Mouse (Mus musculus) naive thymus-derived CD4-positive, alpha-beta T cell, adult 2 months (primary cell): Measurements from ENCODE around the gene Bglap2.
A peak's percentile ranks its signal among the peaks of the same experiment; 100 is the strongest.
"Not testable (repeated sequence)": the region's sequence is repeated elsewhere in the genome, so short reads cannot be mapped to it uniquely, and the experiment has no call there.

Experiments
- DNase-seq: peaks from one replicate; pipeline ENCODE4 v3.0.0-alpha.2; 2011; ENCODE audit warnings: low read depth

The Bglap2 gene

GRCm38 (mm10) chr3:88393776-88394375 lies 15.4 kb upstream of the Bglap2 start:
- no peak for DNase-seq

GRCm38 (mm10) chr3:88384364-88384763 lies 5.9 kb upstream of the Bglap2 start, which contains the start of gene Bglap:
TSS of gene Bglap (minus strand) at chr3:88384464.
- DNase-seq: no peak

GRCm38 (mm10) chr3:88382383-88382782 lies 3.9 kb upstream of the Bglap2 start:
- DNase-seq: not testable (repeated sequence)

- DNase-seq: peak; percentile 65
These were observed 3.2 kb upstream of the Bglap2 start for GRCm38 (mm10) chr3:88381389-88382315.

GRCm38 (mm10) chr3:88376644-88377043 lies 1.9 kb downstream of the Bglap2 start:
- DNase-seq: not testable (repeated sequence)

GRCm38 (mm10) chr3:88375750-88376626 lies 2.5 kb downstream of the Bglap2 start:
- peak; percentile 54 for DNase-seq

- not testable (repeated sequence) for DNase-seq
These were observed 5.9 kb downstream of the Bglap2 start, which contains the start of gene Bglap3 for GRCm38 (mm10) chr3:88372643-88373042. TSS of gene Bglap3 (minus strand) at chr3:88372743.

- not testable (repeated sequence) for DNase-seq
These were observed 10.0 kb downstream of the Bglap2 start for GRCm38 (mm10) chr3:88368511-88368910.

GRCm38 (mm10) chr3:88367517-88367916 lies 11.0 kb downstream of the Bglap2 start:
- not testable (repeated sequence) for DNase-seq

- peak; percentile 41 for DNase-seq
These were observed 11.6 kb downstream of the Bglap2 start for GRCm38 (mm10) chr3:88366830-88367428.

- DNase-seq: no peak
These were observed 12.7 kb downstream of the Bglap2 start for GRCm38 (mm10) chr3:88365705-88366361.

- no peak for DNase-seq
These were observed 14.2 kb downstream of the Bglap2 start, which contains the start of gene Paqr6 for GRCm38 (mm10) chr3:88364337-88364736. TSS of gene Paqr6 (plus strand) at chr3:88364584.

- no peak for DNase-seq
These were observed 14.8 kb downstream of the Bglap2 start for GRCm38 (mm10) chr3:88363700-88364099.

- no peak for DNase-seq
These were observed 16.7 kb downstream of the Bglap2 start for GRCm38 (mm10) chr3:88361612-88362313.

GRCm38 (mm10) chr3:88361096-88361495 lies 17.4 kb downstream of the Bglap2 start:
- no peak for DNase-seq

GRCm38 (mm10) chr3:88359989-88360388 lies 18.5 kb downstream of the Bglap2 start:
- DNase-seq: no peak

GRCm38 (mm10) chr3:88359584-88359983 lies 18.9 kb downstream of the Bglap2 start:
- no peak for DNase-seq

GRCm38 (mm10) chr3:88354396-88355165 lies 23.9 kb downstream of the Bglap2 start:
- no peak for DNase-seq

- DNase-seq: no peak
These were observed 25.6 kb downstream of the Bglap2 start for GRCm38 (mm10) chr3:88352907-88353306.

GRCm38 (mm10) chr3:88350732-88351131 lies 27.8 kb downstream of the Bglap2 start:
- no peak for DNase-seq
